Mouse (Mus musculus): ENCODE data around the gene Epha3.

Gene Epha3

GRCm38 (mm10) chr16:63650760-63651159 lies 213.2 kb downstream of the Epha3 start:
- DNase-seq (ENCODE audit: low spot score): no peak

GRCm38 (mm10) chr16:63646577-63646976 lies 217.4 kb downstream of the Epha3 start:
- no peak for DNase-seq (ENCODE audit: low spot score)

GRCm38 (mm10) chr16:63642641-63643040 lies 221.3 kb downstream of the Epha3 start:
- no peak for DNase-seq (ENCODE audit: low spot score)

GRCm38 (mm10) chr16:63641603-63642002 lies 222.4 kb downstream of the Epha3 start:
- DNase-seq (ENCODE audit: low spot score): no peak

GRCm38 (mm10) chr16:63638701-63639100 lies 225.3 kb downstream of the Epha3 start:
- DNase-seq (ENCODE audit: low spot score): no peak

- no peak for DNase-seq (ENCODE audit: low spot score)
These were observed 230.2 kb downstream of the Epha3 start for GRCm38 (mm10) chr16:63633748-63634166.

- no peak for DNase-seq (ENCODE audit: low spot score)
These were observed 238.7 kb downstream of the Epha3 start for GRCm38 (mm10) chr16:63625229-63625628.

GRCm38 (mm10) chr16:63621845-63622244 lies 242.1 kb downstream of the Epha3 start:
- DNase-seq (ENCODE audit: low spot score): no peak

- no peak for DNase-seq (ENCODE audit: low spot score)
These were observed 248.6 kb downstream of the Epha3 start for GRCm38 (mm10) chr16:63615396-63615795.

GRCm38 (mm10) chr16:63613006-63613405 lies 251.0 kb downstream of the Epha3 start:
- DNase-seq (ENCODE audit: low spot score): no peak

- DNase-seq (ENCODE audit: low spot score): no peak
These were observed 263.7 kb downstream of the Epha3 start for GRCm38 (mm10) chr16:63600229-63600628.

GRCm38 (mm10) chr16:63594656-63595055 lies 269.3 kb downstream of the Epha3 start:
- no peak for DNase-seq (ENCODE audit: low spot score)

- DNase-seq (ENCODE audit: low spot score): no peak
These were observed 294.2 kb downstream of the Epha3 start for GRCm38 (mm10) chr16:63569746-63570145.

GRCm38 (mm10) chr16:63566106-63566836 lies 297.7 kb downstream of the Epha3 start:
- DNase-seq (ENCODE audit: low spot score): no peak

- no peak for DNase-seq (ENCODE audit: low spot score)
These were observed 307.4 kb downstream of the Epha3 start for GRCm38 (mm10) chr16:63556410-63557146.

- DNase-seq (ENCODE audit: low spot score): no peak
These were observed 311.4 kb downstream of the Epha3 start for GRCm38 (mm10) chr16:63552531-63552930.

GRCm38 (mm10) chr16:63539489-63539888 lies 324.5 kb downstream of the Epha3 start:
- DNase-seq (ENCODE audit: low spot score): no peak

GRCm38 (mm10) chr16:63528821-63529220 lies 335.2 kb downstream of the Epha3 start:
- no peak for DNase-seq (ENCODE audit: low spot score)

GRCm38 (mm10) chr16:63517636-63518035 lies 346.3 kb downstream of the Epha3 start:
- no peak for DNase-seq (ENCODE audit: low spot score)

GRCm38 (mm10) chr16:63510069-63510468 lies 353.9 kb downstream of the Epha3 start:
- no peak for DNase-seq (ENCODE audit: low spot score)

GRCm38 (mm10) chr16:63506437-63506836 lies 357.5 kb downstream of the Epha3 start:
- DNase-seq (ENCODE audit: low spot score): no peak

GRCm38 (mm10) chr16:63501456-63501855 lies 362.5 kb downstream of the Epha3 start:
- no peak for DNase-seq (ENCODE audit: low spot score)

GRCm38 (mm10) chr16:63500975-63501393 lies 363.0 kb downstream of the Epha3 start:
- DNase-seq (ENCODE audit: low spot score): no peak
